Mouse (Mus musculus) embryonic fibroblast, embryonic 13.5 days (primary cell): Measurements from ENCODE around the gene Olig2. TPM values are rescaled to one million over a fixed set of nuclear protein-coding genes. Genes with fewer than 3 reads are reported as not detected.

Source experiments
- H3K27ac ChIP-seq: 2 replicates; pipeline ENCODE4 v1.5.1; 2012; ENCODE audit warnings: low read length, control low read depth, inconsistent platforms; ENCODE audit not compliant: insufficient read depth
- H3K4me1 ChIP-seq: 2 replicates; pipeline ENCODE4 v1.6.1; 2011; ENCODE audit warnings: low read length; ENCODE audit not compliant: control insufficient read depth, insufficient read depth
- H3K4me3 ChIP-seq: 2 replicates; pipeline ENCODE4 v1.5.1; 2011; ENCODE audit warnings: mild to moderate bottlenecking, control low read depth, low read length; ENCODE audit not compliant: insufficient read depth
- CTCF ChIP-seq: IDR thresholded peaks from 2 replicates; pipeline ENCODE4 v1.5.1; 2011; ENCODE audit warnings: mild to moderate bottlenecking, control low read depth, low read length, moderate library complexity, borderline replicate concordance; ENCODE audit not compliant: insufficient read depth
- POLR2A ChIP-seq: IDR thresholded peaks from 2 replicates; pipeline ENCODE4 v1.6.1; 2011; ENCODE audit warnings: low read depth, mild to moderate bottlenecking, control low read depth, low read length, moderate library complexity
- polyA plus RNA-seq: library from polyadenylated mRNA; stranded (reverse); fragments of >200 nt; gene quantifications from 2 replicates; pipeline ENCODE4 v1.2.4, GENCODE M21; 2011; ENCODE audit warnings: low read depth; ENCODE audit not compliant: missing spikeins, insufficient read length

Olig2 gene
- polyA plus RNA-seq, 1 experiment: 0.21 TPM

GRCm38 (mm10) chr16:91226883-91227759, 1.9 kb downstream of the Olig2 start:
- TF ChIP-seq POLR2A (no peak), CTCF (no peak)
- Histone ChIP-seq H3K27ac (no peak overlapping the region), H3K4me3 (no peak overlapping the region), H3K4me1 (no peaks in the 10 kb centered on the region)

GRCm38 (mm10) chr16:91227760-91228043, 2.4 kb downstream of the Olig2 start:
- Histone ChIP-seq H3K4me3 (no peak overlapping the region), H3K27ac (no peak overlapping the region), H3K4me1 (no peaks in the 10 kb centered on the region)
- TF ChIP-seq CTCF (no peak), POLR2A (no peak)

DNA sequence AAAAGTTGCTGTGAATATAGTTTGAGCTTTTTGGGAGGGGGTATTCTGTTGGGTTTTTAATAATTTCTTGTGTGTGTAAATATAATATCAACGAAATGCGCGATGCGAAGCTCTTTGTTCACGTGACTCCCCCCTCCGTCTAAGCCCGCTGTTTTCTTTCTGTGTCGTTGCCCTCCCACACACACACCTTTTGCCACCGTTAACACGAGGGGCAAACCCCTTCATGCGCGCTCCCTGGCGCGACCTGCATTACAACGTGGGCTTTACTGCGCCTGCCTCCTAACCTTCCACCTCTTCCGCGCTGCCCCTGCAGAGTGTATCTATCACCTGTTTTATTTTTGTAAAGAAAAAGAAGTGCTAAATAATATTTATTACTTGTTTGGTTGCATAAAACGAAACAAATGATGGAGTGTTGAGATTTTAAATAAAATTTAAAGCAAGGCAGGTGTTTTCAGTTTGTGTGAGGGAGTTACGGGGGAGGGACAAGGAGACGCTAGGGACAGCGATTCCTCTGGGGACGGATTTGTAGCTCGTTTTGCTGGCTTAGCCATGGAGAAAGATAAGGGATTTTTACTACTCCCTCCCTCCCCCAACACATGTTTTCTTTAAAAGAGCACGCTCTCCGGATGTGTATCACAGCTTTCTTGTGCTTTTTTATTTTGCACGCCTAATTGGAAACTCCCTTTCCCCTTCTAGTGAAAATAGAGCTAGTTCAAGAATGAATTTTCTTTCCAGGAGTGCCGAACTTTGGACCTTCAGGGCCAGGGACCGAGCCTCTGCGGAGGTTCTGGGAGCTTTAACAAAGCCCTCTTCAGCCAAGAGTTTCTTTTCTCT, 3.2 kb downstream of the Olig2 start:
- Histone ChIP-seq H3K4me3 (no peak overlapping the region), H3K27ac (no peak overlapping the region), H3K4me1 (no peaks in the 10 kb centered on the region)
- TF ChIP-seq CTCF (no peak), POLR2A (no peak)

DNA sequence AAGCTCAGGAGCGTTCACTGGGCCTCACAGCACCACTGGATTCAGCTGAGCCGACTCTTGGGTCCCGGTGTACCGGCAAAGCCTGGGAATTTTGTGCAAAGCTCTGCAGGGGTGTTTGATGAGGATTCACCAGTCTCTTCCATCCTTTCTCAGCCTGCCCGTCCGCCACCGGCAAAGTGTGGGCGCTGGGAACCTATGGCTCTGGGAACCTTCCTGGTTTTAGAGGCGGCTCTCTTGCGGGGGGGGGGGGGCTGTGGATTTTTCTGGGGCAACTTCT, 3.8 kb downstream of the Olig2 start:
- no peak overlapping the region for H3K27ac ChIP-seq
- H3K4me1 ChIP-seq: no peaks in the 10 kb centered on the region
- no peak for TF ChIP-seq CTCF
- no peak overlapping the region for H3K4me3 ChIP-seq

- H3K27ac ChIP-seq: no peak overlapping the region
- H3K4me3 ChIP-seq: no peak overlapping the region
- no peaks in the 10 kb centered on the region for H3K4me1 ChIP-seq
- TF ChIP-seq CTCF (no peak), POLR2A (no peak)
Observed at GRCm38 (mm10) chr16:91229643-91230042, 4.4 kb downstream of the Olig2 start.

- H3K27ac ChIP-seq: no peak overlapping the region
- H3K4me3 ChIP-seq: no peak overlapping the region
- no peaks in the 10 kb centered on the region for H3K4me1 ChIP-seq
- TF ChIP-seq POLR2A (no peak), CTCF (no peak)
Observed at GRCm38 (mm10) chr16:91231781-91232469, 6.7 kb downstream of the Olig2 start.

DNA sequence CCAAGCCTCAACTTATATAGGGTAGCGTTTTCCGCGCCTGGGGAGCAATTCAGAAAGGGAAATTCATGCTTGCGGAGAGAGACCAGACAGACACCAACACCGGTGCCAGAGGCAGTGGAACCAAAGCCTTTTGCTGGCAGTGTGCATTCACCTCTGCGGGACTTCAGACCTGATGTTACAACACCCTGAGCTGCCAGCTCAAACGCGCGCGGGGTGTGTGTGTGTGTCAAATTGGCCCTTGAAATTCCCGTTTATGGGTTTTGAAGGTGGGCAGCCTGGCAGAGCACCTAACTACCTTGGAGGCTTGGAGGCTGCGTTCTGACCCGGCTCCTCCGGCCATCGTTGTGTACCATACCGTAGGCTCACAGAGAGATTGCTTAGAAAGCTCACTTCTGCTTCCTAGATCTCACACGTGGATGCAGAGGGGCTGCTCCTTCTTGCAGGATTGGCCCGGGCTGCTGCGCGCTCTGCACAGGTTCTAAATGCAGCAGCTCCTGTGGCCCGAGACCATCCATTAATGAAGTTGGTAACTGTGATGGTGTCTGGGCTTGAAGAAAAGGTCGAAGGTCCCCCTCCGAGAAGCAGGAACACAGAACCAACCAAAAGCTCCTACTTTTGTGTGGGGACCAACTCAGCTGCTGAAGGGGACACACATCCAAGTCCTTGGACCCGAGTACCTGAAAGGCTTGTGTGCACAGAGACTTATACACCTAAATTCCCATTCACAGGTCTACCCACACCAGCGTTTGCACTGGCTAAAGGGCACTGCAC, 7.4 kb downstream of the Olig2 start:
- no peaks in the 10 kb centered on the region for H3K4me1 ChIP-seq
- TF ChIP-seq CTCF (no peak), POLR2A (no peak)
- no peak overlapping the region for H3K27ac ChIP-seq
- no peak overlapping the region for H3K4me3 ChIP-seq

DNA sequence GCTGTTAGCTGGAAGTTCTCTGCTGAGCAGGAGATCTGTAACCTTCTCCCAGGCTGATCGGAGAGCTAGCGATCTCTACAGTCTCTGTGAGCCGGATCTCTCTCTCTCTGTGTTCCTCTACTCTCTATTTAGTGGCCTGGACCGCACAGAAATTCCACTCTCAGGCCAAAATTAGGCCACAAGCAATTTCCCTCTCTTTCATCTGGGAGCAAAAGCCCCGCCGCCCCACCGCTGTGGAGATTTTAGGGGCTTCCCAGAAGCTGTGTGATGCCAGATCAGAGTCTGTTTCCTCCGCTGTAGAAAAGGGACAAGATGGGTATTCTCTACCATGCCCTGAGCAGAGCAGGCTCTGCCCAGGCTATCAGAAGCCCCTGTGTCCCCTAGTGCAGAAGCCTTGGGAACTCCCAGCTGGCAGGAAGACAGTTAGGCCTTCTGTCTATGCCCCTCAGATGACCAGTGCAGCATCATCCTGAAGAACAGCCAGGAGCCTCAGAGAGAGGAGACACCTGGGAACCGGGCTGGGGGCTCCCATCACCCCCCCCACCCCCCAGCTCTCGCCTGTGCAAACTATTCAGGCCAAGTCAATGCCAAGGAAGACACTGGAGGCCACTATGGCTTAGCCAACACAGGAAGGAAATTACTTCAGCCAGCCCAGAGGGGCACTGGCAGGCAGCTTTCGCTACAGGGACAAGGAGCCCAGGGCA, 8.1 kb downstream of the Olig2 start:
- no peak overlapping the region for H3K4me3 ChIP-seq
- TF ChIP-seq CTCF: no peak
- TF ChIP-seq POLR2A: no peak
- no peak overlapping the region for H3K27ac ChIP-seq
- no peaks in the 10 kb centered on the region for H3K4me1 ChIP-seq

DNA sequence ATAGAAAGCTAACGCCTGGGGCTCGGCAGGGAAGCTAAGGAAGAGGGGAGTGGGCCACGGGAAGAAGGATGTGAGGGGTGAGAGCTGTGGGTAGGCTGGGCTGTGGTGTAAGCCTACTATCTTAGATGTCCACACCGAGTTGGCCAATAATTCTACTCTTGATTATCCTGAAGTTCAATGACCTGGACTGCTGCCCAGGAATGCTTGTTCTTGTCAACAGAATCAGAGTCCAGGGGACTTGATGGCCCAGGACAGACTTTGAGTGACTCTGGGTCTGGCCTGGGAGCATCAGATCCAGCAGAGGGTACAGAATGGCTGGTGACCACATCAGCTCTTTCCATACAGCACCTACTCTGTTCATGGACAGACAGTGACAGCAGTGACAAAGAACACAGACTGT, 13.8 kb downstream of the Olig2 start:
- Histone ChIP-seq H3K4me1 (no peaks in the 10 kb centered on the region), H3K27ac (no peak overlapping the region), H3K4me3 (no peak overlapping the region)
- TF ChIP-seq POLR2A: no peak
- no peak for TF ChIP-seq CTCF
